Mouse (Mus musculus): ENCODE data around the gene Gm340.

DNA sequence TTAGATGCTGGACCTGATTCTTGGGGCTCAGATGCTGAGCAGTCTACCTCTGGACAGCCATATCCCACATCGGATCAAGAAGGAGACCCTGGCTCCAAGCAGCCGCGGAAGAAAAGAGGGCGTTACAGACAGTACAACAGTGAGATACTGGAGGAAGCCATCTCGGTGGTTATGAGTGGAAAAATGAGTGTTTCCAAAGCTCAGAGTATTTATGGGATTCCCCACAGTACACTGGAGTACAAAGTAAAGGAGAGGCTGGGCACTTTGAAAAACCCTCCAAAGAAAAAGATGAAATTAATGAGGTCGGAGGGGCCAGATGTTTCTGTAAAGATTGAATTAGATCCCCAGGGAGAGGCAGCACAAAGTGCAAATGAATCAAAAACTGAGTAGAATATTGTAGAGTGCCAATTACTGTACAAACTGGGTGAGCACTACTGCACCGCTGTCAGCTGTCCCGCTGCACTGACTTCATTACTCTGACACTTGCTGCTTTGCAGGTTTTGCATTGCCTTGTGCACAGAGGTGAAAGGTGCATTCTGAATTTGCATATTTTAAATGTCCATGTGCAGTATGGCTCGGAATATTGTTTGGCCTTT is 23.2 kb upstream of the Gm340 start:
- TF ChIP-seq CTCF (IDR thresholded peaks at IDR 0.05; ENCODE audit: low read depth) (no peak), EP300 (IDR thresholded peaks at IDR 0.05; ENCODE audit: low read depth) (no peak)

All from liver, embryonic 14.5 days (tissue).